Mouse (Mus musculus): ENCODE results near the gene Ccdc85b. TPM values are rescaled to one million over a fixed set of nuclear protein-coding genes. Genes with fewer than 3 reads are reported as not detected.

Gene Ccdc85b
- total and polyA plus RNA-seq, 3 experiments: 3.6 to 7.6 TPM; not detected in 1

GRCm38 (mm10) chr19:5456922-5457745 is 560 bp downstream of the Ccdc85b start (continued):
- 0 out of 2 replicates have a peak, but pooled peaks have one; percentile 35 for TF ChIP-seq TBP (IDR thresholded peaks at IDR 0.05; ENCODE audit: low read depth, low read length)
- no peak for TF ChIP-seq ZKSCAN1 (IDR thresholded peaks at IDR 0.05; ENCODE audit: low read depth, low read length)
- no peak for TF ChIP-seq KAT2A (conservative IDR thresholded peaks at IDR 0.05; ENCODE audit: low read depth, low read length)
- peak; percentile 48; the same call in 1 of the 2 replicates for TF ChIP-seq MYC (IDR thresholded peaks at IDR 0.05; ENCODE audit: low read depth, low read length)
- TF ChIP-seq JUND (IDR thresholded peaks at IDR 0.05; ENCODE audit: low read depth, low read length): no peak
- no peak for TF ChIP-seq RAD21 (IDR thresholded peaks at IDR 0.05; ENCODE audit: low read depth, low read length)
- peak; percentile 67; the same call in 1 of the 2 replicates for TF ChIP-seq USF1 (IDR thresholded peaks at IDR 0.05; ENCODE audit: low read depth, low read length)
- TF ChIP-seq ZC3H11A (IDR thresholded peaks at IDR 0.05; ENCODE audit: low read depth, low read length): no peak
- peak; percentile 81 for TF ChIP-seq MAX (IDR thresholded peaks at IDR 0.05; ENCODE audit: low read length)
- no peak for TF ChIP-seq MYB (IDR thresholded peaks at IDR 0.05; ENCODE audit: low read depth, low read length)
- peak; percentile 87 for TF ChIP-seq NELFE (IDR thresholded peaks at IDR 0.05; ENCODE audit: low read depth, low read length)

- H3K4me1 ChIP-seq (ENCODE audit: control insufficient read depth in 1 of 2, insufficient read depth in 2 of 2, low read length in 2 of 2): peaks cover 0 to 28% of the 10 kb centered on the region in 2 experiments
- peak; percentile 44 for DNase-seq (ENCODE audit: low read depth, low spot score)
- H3K79me2 ChIP-seq (ENCODE audit: control insufficient read depth, insufficient read depth, low read length, poor library complexity): peaks cover 18% of the 10 kb centered on the region
- H3K27me3 ChIP-seq (ENCODE audit: control insufficient read depth in 1 of 2, insufficient read depth in 2 of 2, low read length in 2 of 2): no peaks in the 10 kb centered on the region
- H3K9ac ChIP-seq (ENCODE audit: control insufficient read depth, low read depth, low read length, poor library complexity, severe bottlenecking): peak overlapping the region; percentile 89
- H3K4me3 ChIP-seq (ENCODE audit: control insufficient read depth in 1 of 2, insufficient read depth in 1 of 2, low read depth in 2 of 2, low read length in 2 of 2): peak overlapping the region; percentile 77
- no peaks in the 10 kb centered on the region for H3K9me3 ChIP-seq (replicated peaks; ENCODE audit: insufficient read depth, low read length)
- H3K36me3 ChIP-seq (ENCODE audit: control insufficient read depth in 1 of 2, insufficient read depth in 2 of 2, low read length in 2 of 2): peaks cover 0 to 5% of the 10 kb centered on the region in 2 experiments; a peak in 2 of 4 replicates
- no peak overlapping the region for H3K27ac ChIP-seq (ENCODE audit: control insufficient read depth, low read depth, low read length)
- TF ChIP-seq ZC3H11A (IDR thresholded peaks at IDR 0.05; ENCODE audit: low read depth, low read length) (no peak), POLR2AphosphoS2 (IDR thresholded peaks at IDR 0.05; ENCODE audit: low read length) (no peak), UBTF (IDR thresholded peaks at IDR 0.05; ENCODE audit: borderline replicate concordance, insufficient read depth, low read depth, low read length) (no peak), USF1 (IDR thresholded peaks at IDR 0.05; ENCODE audit: low read depth, low read length) (no peak), KAT2A (conservative IDR thresholded peaks at IDR 0.05; ENCODE audit: low read depth, low read length) (no peak), MAZ (IDR thresholded peaks at IDR 0.05; ENCODE audit: low read depth, low read length) (no peak), TAL1 (IDR thresholded peaks at IDR 0.05; ENCODE audit: low read length) (no peak), ZNF384 (IDR thresholded peaks at IDR 0.05; ENCODE audit: low read depth, low read length) (no peak), CHD2 (IDR thresholded peaks at IDR 0.05; ENCODE audit: low read length) (no peak), MYB (IDR thresholded peaks at IDR 0.05; ENCODE audit: low read depth, low read length) (no peak)
Observed at GRCm38 (mm10) chr19:5456241-5456921, 1.3 kb downstream of the Ccdc85b start.

Data from MEL (cell line).